Mouse (Mus musculus) heart, embryonic 12.5 days (tissue): Measurements from ENCODE around the gene Rln1. TPM values are rescaled to one million over a fixed set of nuclear protein-coding genes. Genes with fewer than 3 reads are reported as not detected.

Experiments used
- ATAC-seq: fragments of 200-750 bp; cut with Nextera tagmentation; 2 replicates; pipeline ENCODE4 v1.8.0; 2017; ENCODE audit warnings: moderate TSS enrichment, moderate library complexity; ENCODE audit not compliant: insufficient number of reproducible peaks, low FRiP score
- H3K27ac ChIP-seq: fragments of 300-500 bp; sonication (generic); 2 replicates; pipeline ENCODE4 v1.5.1; 2016; ENCODE audit warnings: mild to moderate bottlenecking, moderate library complexity; ENCODE audit not compliant: poor library complexity, severe bottlenecking
- H3K27me3 ChIP-seq: fragments of 300-500 bp; sonication (generic); replicated peaks from 2 replicates; pipeline ENCODE4 v1.6.1; 2016; ENCODE audit warnings: mild to moderate bottlenecking, moderate library complexity
- H3K36me3 ChIP-seq: fragments of 300-500 bp; sonication (generic); 2 replicates; pipeline ENCODE4 v1.6.1; 2016; ENCODE audit warnings: mild to moderate bottlenecking, moderate library complexity
- H3K4me1 ChIP-seq: fragments of 300-500 bp; sonication (generic); replicated peaks from 2 replicates; pipeline ENCODE4 v1.6.1; 2016; ENCODE audit warnings: mild to moderate bottlenecking
- H3K4me2 ChIP-seq: fragments of 300-500 bp; sonication (generic); 2 replicates; pipeline ENCODE4 v1.6.1; 2016; ENCODE audit warnings: mild to moderate bottlenecking, moderate library complexity
- H3K4me3 ChIP-seq: fragments of 300-500 bp; sonication (generic); 2 replicates; pipeline ENCODE4 v1.5.1; 2016; ENCODE audit warnings: mild to moderate bottlenecking
- H3K9ac ChIP-seq: fragments of 300-500 bp; sonication (generic); 2 replicates; pipeline ENCODE4 v1.6.1; 2016; ENCODE audit warnings: mild to moderate bottlenecking, moderate library complexity
- H3K9me3 ChIP-seq: fragments of 300-500 bp; sonication (generic); replicated peaks from 2 replicates; pipeline ENCODE4 v1.6.1; 2016; ENCODE audit warnings: mild to moderate bottlenecking, moderate library complexity
- WGBS: fragments of 180-500 bp; shearing (Covaris S2); methylation state at CpG from one replicate; pipeline ENCODE4 v1.1.7; 2016; 5-methylcytosine and 5-hydroxymethylcytosine counted together
- polyA plus RNA-seq: library from polyadenylated mRNA; unstranded; fragments of >200 nt; fragmentation: Nextera tagmentation; extraction: Ambion mirVana; gene quantifications from 2 replicates; pipeline ENCODE4 v1.2.1, GENCODE M21; 2016

The Rln1 gene
- polyA plus RNA-seq, 1 experiment from 2014 or later: 0.32 TPM

DNA sequence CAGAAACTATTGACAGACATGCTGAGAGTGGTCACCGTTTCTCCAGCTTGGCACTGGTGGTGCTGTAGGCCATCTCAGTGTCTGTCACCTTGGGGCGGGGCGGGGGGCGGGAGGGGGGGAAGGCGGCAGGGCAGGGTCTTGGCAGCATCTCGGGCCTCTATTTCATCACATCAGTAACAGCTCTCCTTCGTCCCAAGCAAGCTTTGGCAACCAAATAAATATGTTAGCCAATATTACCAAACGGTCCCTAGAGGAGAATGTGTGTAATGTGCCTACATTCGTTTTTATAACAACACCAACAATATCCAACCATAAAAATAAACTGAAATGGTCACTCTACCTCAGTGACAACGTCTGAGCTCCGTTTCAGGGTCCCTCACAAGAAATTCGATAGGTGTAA, 35.6 kb upstream of the Rln1 start:
- H3K9me3 ChIP-seq: no peaks in the 10 kb centered on the region
- ATAC-seq: no peak
- H3K9ac ChIP-seq: no peak overlapping the region

DNA sequence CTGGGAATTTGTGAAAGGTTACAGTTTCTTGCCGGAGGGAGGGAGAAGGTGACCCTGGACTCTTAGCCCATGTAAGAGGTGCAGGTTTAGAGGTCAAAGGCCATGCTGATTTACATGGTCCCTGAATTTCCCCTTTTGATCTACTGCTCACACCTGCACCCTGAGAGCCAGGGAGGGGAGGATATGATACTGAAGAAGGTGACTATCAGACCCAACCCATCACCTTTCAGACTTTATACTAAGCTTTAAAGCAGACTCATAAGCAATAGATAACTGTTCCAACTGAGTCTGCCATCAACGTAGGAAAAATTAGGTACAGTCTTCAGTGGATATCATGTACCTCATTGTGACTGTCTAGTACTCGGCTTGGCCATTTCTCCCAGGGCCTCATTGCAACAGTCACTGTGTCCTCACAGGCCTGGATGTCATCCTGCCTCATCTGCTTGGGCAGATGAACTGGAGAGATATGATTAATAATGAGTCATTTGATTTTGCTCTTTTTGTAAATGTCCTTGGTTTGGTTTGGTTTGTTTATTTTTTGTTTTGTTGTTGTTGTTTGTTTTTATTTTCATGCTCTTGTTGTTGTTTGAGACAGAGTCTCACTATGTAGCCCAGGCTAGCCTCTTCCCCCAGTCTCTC, 34.3 kb upstream of the Rln1 start:
- Histone ChIP-seq H3K9ac (no peak overlapping the region), H3K4me3 (no peak overlapping the region), H3K4me1 (peaks cover 7% of the 10 kb centered on the region; the same call in 1 of the 2 replicates), H3K36me3 (no peaks in the 10 kb centered on the region), H3K9me3 (no peaks in the 10 kb centered on the region), H3K27me3 (0 out of 2 replicates have a peak, but pooled peaks cover 4% of the 10 kb centered on the region), H3K4me2 (no peak overlapping the region), H3K27ac (no peak overlapping the region)
- no peak for ATAC-seq
- WGBS: 67% methylated on average over 3 of the region's 3 CpGs

More for the DNA sequence above, 35.6 kb upstream of the Rln1 start:
- Histone ChIP-seq H3K4me1 (peaks cover 7% of the 10 kb centered on the region; the same call in 1 of the 2 replicates), H3K27ac (no peak overlapping the region), H3K27me3 (no peaks in the 10 kb centered on the region), H3K4me3 (no peak overlapping the region), H3K36me3 (no peaks in the 10 kb centered on the region), H3K4me2 (no peak overlapping the region)
- WGBS: 63% methylated on average over 12 of the region's 12 CpGs

GRCm38 (mm10) chr19:29368041-29368440, 33.6 kb upstream of the Rln1 start:
- Histone ChIP-seq H3K4me3 (no peak overlapping the region), H3K36me3 (no peaks in the 10 kb centered on the region), H3K27me3 (0 out of 2 replicates have a peak, but pooled peaks cover 4% of the 10 kb centered on the region), H3K4me1 (peaks cover 3% of the 10 kb centered on the region; the same call in 1 of the 2 replicates), H3K4me2 (no peak overlapping the region), H3K9ac (no peak overlapping the region), H3K27ac (no peak overlapping the region), H3K9me3 (no peaks in the 10 kb centered on the region)
- WGBS: 92% methylated on average over 2 of the region's 2 CpGs
- ATAC-seq: no peak

DNA sequence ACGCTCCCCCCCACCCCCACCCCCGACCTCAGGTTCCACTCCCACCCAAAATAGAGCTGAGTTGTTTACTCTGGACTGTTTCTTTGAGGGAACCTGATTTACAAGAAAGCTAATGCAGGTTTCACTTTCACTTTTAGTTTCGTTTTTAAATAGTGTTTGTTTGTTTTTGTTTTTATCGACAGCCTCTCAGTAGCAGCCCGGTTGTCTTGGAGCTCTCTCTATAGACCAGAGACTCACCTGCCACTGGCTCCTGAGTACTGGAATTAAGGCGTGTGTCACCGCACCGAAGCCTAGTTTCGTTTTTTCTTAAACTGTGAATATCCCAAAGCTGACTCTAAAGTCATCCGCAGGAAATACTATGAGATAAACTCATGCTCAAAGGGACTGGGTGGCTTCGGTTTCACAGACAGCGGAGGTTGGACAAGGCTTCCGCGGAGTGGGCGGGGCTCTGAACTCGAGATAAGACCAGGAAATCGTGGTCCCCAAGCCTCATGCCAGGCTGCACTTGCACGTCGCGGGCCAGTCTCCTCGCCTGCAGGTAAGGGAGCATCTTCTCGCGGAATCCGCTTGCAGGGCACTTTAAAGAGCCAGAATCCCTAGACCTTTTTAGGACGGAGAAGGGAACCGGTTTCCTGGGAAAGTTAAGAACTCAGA, 32.6 kb upstream of the Rln1 start, which contains the start of the genes Plgrkt and Cd274:
TSS of gene Plgrkt (minus strand) at position 422 of the 654 bp plus-strand sequence.
TSS of gene Cd274 (plus strand) at position 487 of the 654 bp plus-strand sequence.
- H3K27ac ChIP-seq: 0 out of 2 replicates have a peak within 1 kb of the TSS, but pooled peaks have one; percentile 21
- WGBS: 2% methylated on average over 26 of the region's 26 CpGs
- no peaks in the 10 kb centered on the region for H3K9me3 ChIP-seq
- no peaks in the 10 kb centered on the region for H3K36me3 ChIP-seq
- H3K4me1 ChIP-seq: peaks cover 6% of the 10 kb centered on the region; the same call in 1 of the 2 replicates
- peak within 1 kb of the TSS; percentile 71 for H3K9ac ChIP-seq
- peak; percentile 89 for ATAC-seq
- peak within 1 kb of the TSS; percentile 60 for H3K4me3 ChIP-seq
- H3K4me2 ChIP-seq: peak within 1 kb of the TSS; percentile 93
- H3K27me3 ChIP-seq: 0 out of 2 replicates have a peak, but pooled peaks cover 4% of the 10 kb centered on the region

DNA sequence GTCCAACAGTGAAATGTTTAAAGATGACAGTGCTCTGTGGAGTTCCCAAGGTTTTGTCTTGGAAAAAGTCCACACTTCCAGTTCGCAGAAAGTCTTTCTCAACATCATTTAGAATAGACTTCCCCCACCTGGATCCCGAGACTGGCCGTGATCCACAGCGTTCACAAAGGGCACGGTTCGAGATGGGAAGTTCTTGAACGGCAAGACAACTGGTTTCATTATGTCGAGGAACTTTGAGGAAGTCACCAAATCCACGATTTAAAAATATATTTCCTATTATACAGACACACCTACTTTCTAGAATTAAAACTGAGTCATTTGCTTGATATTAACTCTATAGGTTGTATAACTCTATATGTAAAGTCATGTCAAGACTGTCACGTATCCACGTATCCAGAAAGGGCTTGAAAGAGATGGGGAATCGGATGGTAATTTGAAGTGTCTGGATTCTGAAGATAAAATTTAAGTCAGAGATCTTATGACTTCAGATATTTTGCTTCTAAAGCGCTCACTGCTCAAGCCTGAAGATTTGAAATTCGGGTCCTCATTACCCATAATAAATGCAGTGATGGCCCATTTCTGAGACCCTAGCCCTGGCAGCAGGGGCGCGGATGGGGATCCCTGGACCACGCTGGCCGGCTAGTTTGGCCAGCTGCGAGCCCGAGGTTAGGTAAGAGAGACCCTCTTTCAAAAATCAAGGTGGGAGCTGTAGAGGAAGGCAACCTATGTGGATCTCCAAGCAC, 31.9 kb upstream of the Rln1 start:
- Histone ChIP-seq H3K27me3 (0 out of 2 replicates have a peak, but pooled peaks cover 4% of the 10 kb centered on the region), H3K36me3 (no peaks in the 10 kb centered on the region), H3K4me2 (peak overlapping the region; percentile 93), H3K27ac (0 out of 2 replicates have a peak overlapping the region, but pooled peaks have one; percentile 21), H3K9me3 (no peaks in the 10 kb centered on the region), H3K9ac (peak overlapping the region; percentile 71), H3K4me3 (peak overlapping the region; percentile 60), H3K4me1 (peaks cover 6% of the 10 kb centered on the region)
- ATAC-seq: no peak
- 47% methylated on average over 20 of the region's 20 CpGs for WGBS

GRCm38 (mm10) chr19:29365105-29365504, 30.6 kb upstream of the Rln1 start:
- 25% methylated on average over 3 of the region's 3 CpGs for WGBS
- Histone ChIP-seq H3K4me2 (no peak overlapping the region), H3K27me3 (0 out of 2 replicates have a peak, but pooled peaks cover 4% of the 10 kb centered on the region), H3K9ac (no peak overlapping the region), H3K27ac (no peak overlapping the region), H3K4me3 (no peak overlapping the region), H3K4me1 (peaks cover 16% of the 10 kb centered on the region), H3K36me3 (no peaks in the 10 kb centered on the region), H3K9me3 (no peaks in the 10 kb centered on the region)
- no peak for ATAC-seq

DNA sequence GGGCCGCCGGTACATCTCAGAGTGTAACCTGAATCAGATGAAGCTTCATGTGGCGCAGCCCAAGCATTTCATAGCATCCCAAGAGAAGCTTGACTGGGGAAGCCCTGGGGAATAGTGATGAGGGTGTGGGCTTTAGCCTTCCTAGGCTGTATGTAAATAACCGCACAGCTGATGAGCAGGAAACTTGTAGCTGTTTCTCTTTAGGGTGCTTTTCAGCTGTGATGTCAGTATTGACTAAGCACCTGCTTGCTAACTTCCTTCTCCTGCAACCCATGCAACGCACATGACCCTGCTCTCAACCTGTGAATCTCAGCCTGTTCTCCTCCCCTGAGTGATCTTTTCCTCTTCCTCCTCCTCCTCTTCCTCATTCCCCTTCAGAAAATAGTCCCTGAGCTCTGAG, 29.6 kb upstream of the Rln1 start:
- no peak overlapping the region for H3K4me3 ChIP-seq
- no peak for ATAC-seq
- WGBS: 69% methylated on average over 5 of the region's 5 CpGs

GRCm38 (mm10) chr19:29363557-29363956, 29.1 kb upstream of the Rln1 start:
- Histone ChIP-seq H3K9me3 (no peaks in the 10 kb centered on the region), H3K36me3 (no peaks in the 10 kb centered on the region), H3K27ac (no peak overlapping the region), H3K9ac (no peak overlapping the region), H3K27me3 (0 out of 2 replicates have a peak, but pooled peaks cover 4% of the 10 kb centered on the region), H3K4me2 (no peak overlapping the region), H3K4me1 (peaks cover 16% of the 10 kb centered on the region), H3K4me3 (no peak overlapping the region)
- 82% methylated on average over 7 of the region's 7 CpGs for WGBS
- ATAC-seq: no peak

More for the DNA sequence above, 29.6 kb upstream of the Rln1 start:
- H3K27me3 ChIP-seq: 0 out of 2 replicates have a peak, but pooled peaks cover 4% of the 10 kb centered on the region
- no peaks in the 10 kb centered on the region for H3K36me3 ChIP-seq
- H3K4me1 ChIP-seq: peaks cover 16% of the 10 kb centered on the region
- H3K27ac ChIP-seq: no peak overlapping the region
- no peak overlapping the region for H3K9ac ChIP-seq
- no peak overlapping the region for H3K4me2 ChIP-seq
- H3K9me3 ChIP-seq: no peaks in the 10 kb centered on the region

GRCm38 (mm10) chr19:29362173-29362930, 27.9 kb upstream of the Rln1 start:
- 41% methylated on average over 13 of the region's 13 CpGs for WGBS
- Histone ChIP-seq H3K9ac (peak overlapping the region; percentile 80; the same call in 1 of the 2 replicates), H3K4me2 (peak overlapping the region; percentile 82), H3K9me3 (no peaks in the 10 kb centered on the region), H3K27ac (no peak overlapping the region), H3K27me3 (0 out of 2 replicates have a peak, but pooled peaks cover 4% of the 10 kb centered on the region), H3K4me1 (peaks cover 16% of the 10 kb centered on the region), H3K4me3 (peak overlapping the region; percentile 72), H3K36me3 (no peaks in the 10 kb centered on the region)
- ATAC-seq: no peak

- Histone ChIP-seq H3K9me3 (no peaks in the 10 kb centered on the region), H3K4me3 (peak overlapping the region; percentile 72), H3K36me3 (no peaks in the 10 kb centered on the region), H3K27me3 (0 out of 2 replicates have a peak, but pooled peaks cover 7% of the 10 kb centered on the region), H3K4me2 (peak overlapping the region; percentile 82), H3K27ac (peak overlapping the region; percentile 18; the same call in 1 of the 2 replicates), H3K4me1 (peaks cover 14% of the 10 kb centered on the region), H3K9ac (peak overlapping the region; percentile 80)
- ATAC-seq: peak; percentile 99
- WGBS: 3% methylated on average over 33 of the region's 33 CpGs
Observed at GRCm38 (mm10) chr19:29361468-29362130, 27.1 kb upstream of the Rln1 start.
